Mouse (Mus musculus): ENCODE data around the gene Khnyn. TPM values are rescaled to one million over a fixed set of nuclear protein-coding genes. Genes with fewer than 3 reads are reported as not detected.
A peak's percentile ranks its signal among the peaks of the same experiment; 100 is the strongest.

Gene Khnyn
- total RNA-seq, 4 experiments from 2014 or later, result 19.1 to 27.2 (median 25.1) TPM

- no peak for DNase-seq
Measured at GRCm38 (mm10) chr14:55922475-55923232, 37.9 kb downstream of the Khnyn start.

GRCm38 (mm10) chr14:55926847-55927246 is 42.1 kb downstream of the Khnyn start:
- no peak for DNase-seq

GRCm38 (mm10) chr14:55929263-55929997 is 44.7 kb downstream of the Khnyn start:
- no peak for DNase-seq

- peak; percentile 2 for DNase-seq
Measured at GRCm38 (mm10) chr14:55933586-55933985, 48.8 kb downstream of the Khnyn start.

GRCm38 (mm10) chr14:55940070-55940800 is 55.5 kb downstream of the Khnyn start:
- DNase-seq, result no peak

GRCm38 (mm10) chr14:55943601-55944000 is 58.9 kb downstream of the Khnyn start:
- no peak for DNase-seq

GRCm38 (mm10) chr14:55944575-55944974 is 59.8 kb downstream of the Khnyn start, which contains the start of gene Cma1:
TSS of gene Cma1 (minus strand) at chr14:55944675.
- DNase-seq, result no peak

GRCm38 (mm10) chr14:55946269-55946969 is 61.7 kb downstream of the Khnyn start:
- no peak for DNase-seq

Other genes starting within 250 kb of the Khnyn start
- 100 to 1,000 TPM in 3 of 4 experiments, 10 to 100 TPM in 1; 93.7 to 140 (median 111) TPM for gene Ipo4, start 249.0 kb upstream of the Khnyn start, total RNA-seq (2022)
- gene Gm49378, start 247.1 kb upstream of the Khnyn start, total RNA-seq (2022), result 1 to 10 TPM in 2 of 4 experiments, not detected in 2; 1.5 to 1.9 TPM
- 100 to 1,000 TPM in 2 of 4 experiments, 10 to 100 TPM in 2; 95.2 to 101 (median 98.7) TPM for gene Tm9sf1, start 241.1 kb upstream of the Khnyn start, total RNA-seq (2022)
- gene Tssk4, start 234.8 kb upstream of the Khnyn start, total RNA-seq (2022), result 1 to 10 TPM in 2 of 4 experiments, under 1 TPM in 2; 0.93 to 2.0 (median 1.5) TPM
- gene Mdp1, start 224.4 kb upstream of the Khnyn start, total RNA-seq (2022), result 10 to 100 TPM; 59.0 to 65.8 (median 62.3) TPM
- 10 to 100 TPM; 26.3 to 36.5 (median 32.8) TPM for gene Gmpr2, start 213.0 kb upstream of the Khnyn start, total RNA-seq (2022)
- 100 to 1,000 TPM; 299 to 385 (median 359) TPM for gene Nedd8, start 212.8 kb upstream of the Khnyn start, total RNA-seq (2022)
- gene Tinf2, start 203.1 kb upstream of the Khnyn start, total RNA-seq (2022), result 10 to 100 TPM; 25.5 to 44.5 (median 34.2) TPM
- gene Tgm1, start 171.0 kb upstream of the Khnyn start, total RNA-seq (2022), result under 1 TPM; 0.17 to 0.46 (median 0.30) TPM
- gene Rabggta, start 162.7 kb upstream of the Khnyn start, total RNA-seq (2022), result 10 to 100 TPM; 20.2 to 31.5 (median 26.1) TPM
- gene Dhrs1, start 139.3 kb upstream of the Khnyn start, total RNA-seq (2022), result 10 to 100 TPM; 67.5 to 76.9 (median 71.0) TPM
- gene Nop9, start 139.3 kb upstream of the Khnyn start, total RNA-seq (2022), result 10 to 100 TPM; 17.7 to 20.5 (median 19.1) TPM
- under 1 TPM in 2 of 4 experiments, not detected in 2; 0.31 to 0.49 TPM for gene Cideb, start 126.5 kb upstream of the Khnyn start, total RNA-seq (2022)
- gene Ltb4r2, start 123.5 kb upstream of the Khnyn start, total RNA-seq (2022), result under 1 TPM in 1 of 4 experiments, not detected in 3; 0.17 TPM
- under 1 TPM; 0.31 to 0.75 (median 0.43) TPM for gene Ltb4r1, start 119.0 kb upstream of the Khnyn start, total RNA-seq (2022)
- 1 to 10 TPM; 5.2 to 9.1 (median 7.8) TPM for gene Adcy4, start 100.9 kb upstream of the Khnyn start, total RNA-seq (2022)
- 1 to 10 TPM; 3.0 to 6.2 (median 5.8) TPM for gene Ripk3, start 96.1 kb upstream of the Khnyn start, total RNA-seq (2022)
- gene Nfatc4, start 61.8 kb upstream of the Khnyn start, total RNA-seq (2022), result 10 to 100 TPM; 23.3 to 45.1 (median 31.1) TPM
- gene Nynrin, start 30.9 kb upstream of the Khnyn start, total RNA-seq (2022), result 10 to 100 TPM; 14.3 to 23.2 (median 17.2) TPM
- under 1 TPM in 3 of 4 experiments, not detected in 1; 0.05 to 0.22 (median 0.06) TPM for gene Cbln3, start 555 bp upstream of the Khnyn start, total RNA-seq (2022)
- gene Sdr39u1, start 15.3 kb downstream of the Khnyn start, total RNA-seq (2022), result 10 to 100 TPM; 65.6 to 78.4 (median 73.2) TPM
- gene Cma1, start 59.7 kb downstream of the Khnyn start, total RNA-seq (2022), result 1 to 10 TPM in 3 of 4 experiments, under 1 TPM in 1; 0.99 to 3.0 (median 1.8) TPM
- gene Cma2, start 66.0 kb downstream of the Khnyn start, total RNA-seq (2022), result under 1 TPM in 1 of 4 experiments, not detected in 3; 0.48 TPM
- not detected for gene Mcpt1, start 133.0 kb downstream of the Khnyn start, total RNA-seq (2022)
- gene Mcpt9, start 145.5 kb downstream of the Khnyn start, total RNA-seq (2022), result not detected
- not detected for gene Mcpt2, start 157.1 kb downstream of the Khnyn start, total RNA-seq (2022)
- gene Mcpt4, start 177.4 kb downstream of the Khnyn start, total RNA-seq (2022), result 1 to 10 TPM in 3 of 4 experiments, under 1 TPM in 1; 0.74 to 3.0 (median 1.8) TPM
- not detected for gene Mcpt8, start 200.3 kb downstream of the Khnyn start, total RNA-seq (2022)
- not detected for gene Ctsg, start 217.6 kb downstream of the Khnyn start, total RNA-seq (2022)
- gene Gzme, start 235.7 kb downstream of the Khnyn start, total RNA-seq (2022), result not detected
- not detected for gene Gzmd, start 247.7 kb downstream of the Khnyn start, total RNA-seq (2022)